Mouse (Mus musculus): ENCODE measurements around the gene Isg20l2.

DNA sequence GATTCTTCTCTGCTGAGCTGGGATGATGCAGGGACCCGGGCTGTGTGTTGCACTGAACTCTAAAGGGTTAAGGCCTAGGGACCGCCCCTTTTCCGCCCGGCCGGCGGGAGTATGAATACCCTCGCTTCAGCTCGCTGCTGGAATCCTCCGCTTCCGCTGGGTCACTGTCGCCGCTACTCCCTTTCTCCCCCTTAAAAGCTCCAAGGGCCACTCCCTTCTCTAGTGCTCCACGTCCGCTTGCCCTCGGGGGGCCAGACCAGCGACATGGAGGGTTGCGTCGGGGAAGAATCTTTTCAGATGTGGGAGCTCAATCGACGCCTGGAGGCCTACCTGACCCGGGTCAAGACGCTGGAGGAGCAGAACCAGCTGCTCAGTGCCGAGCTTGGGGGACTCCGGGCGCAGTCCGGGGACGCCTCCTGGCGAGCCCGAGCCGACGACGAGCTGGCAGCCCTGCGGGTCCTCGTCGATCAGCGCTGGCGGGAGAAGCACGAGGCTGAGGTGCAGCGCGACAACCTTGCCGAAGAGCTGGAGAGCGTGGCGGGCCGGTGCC, 40.9 kb downstream of the Isg20l2 start, which contains the start of gene Nes:
- TF ChIP-seq CTCF (conservative IDR thresholded peaks at IDR 0.05; ENCODE audit: low read length), result no peak
- TF ChIP-seq NANOG (IDR thresholded peaks at IDR 0.05; ENCODE audit: borderline replicate concordance, low read length), result no peak

All from E14TG2a.4 (cell line).